ENCODE assay signal across 9 mouse cellular contexts in the genomic region with DNA sequence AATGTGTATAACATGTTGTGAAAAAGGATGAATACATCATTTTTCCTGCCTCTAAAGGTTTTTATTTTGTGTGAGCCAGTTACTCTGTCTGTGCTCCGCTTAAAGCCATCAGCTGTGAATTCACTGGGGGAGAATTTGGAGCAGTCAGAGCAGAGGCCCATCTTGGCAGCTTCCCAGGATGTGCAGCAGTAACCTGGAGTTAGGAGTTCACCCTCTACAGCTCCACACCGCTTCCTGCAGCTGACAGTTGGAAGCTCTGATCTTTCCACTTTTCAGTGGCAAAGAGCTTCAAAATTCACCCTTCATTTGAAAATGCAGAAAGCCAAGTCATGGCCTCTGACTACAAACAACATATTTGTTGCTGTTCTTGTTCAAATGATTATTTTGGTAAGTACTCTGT.
DNase-seq lines count a peak whose midpoint lies in the region; ATAC-seq and TF ChIP-seq lines count a peak whose summit lies in the region.
"Had no signal": no experiment of that assay in that cellular context is flagged by ENCODE, and none has a peak within 500 bp of the region (broad histone marks: within the 10 kb centered on the region; RNA-seq: fewer than 3 reads in every experiment).

No protein-coding gene starts in this region.

- no peak overlapping the region for H3K4me3 ChIP-seq in lung, embryonic 14.5 days (ENCODE audit: low read depth, low read length)
- H3K4me3 ChIP-seq in lung, adult 2 months (replicated peaks; ENCODE audit: extremely low read depth, low read depth, low read length): no peak overlapping the region
- no peak overlapping the region for H3K4me3 ChIP-seq in lung, postnatal 0 days (ENCODE audit: low read depth, low read length)
- no peak overlapping the region for H3K4me3 ChIP-seq in hindbrain, embryonic 13.5 days
- H3K4me3 ChIP-seq: limb, embryonic 15.5 days had no signal

- no peak for TF ChIP-seq CTCF in lung, embryonic 14.5 days (IDR thresholded peaks at IDR 0.05; ENCODE audit: low read depth)
- TF ChIP-seq CTCF in lung, adult 2 months (IDR thresholded peaks at IDR 0.05; ENCODE audit: insufficient read depth, low read length): no peak
- peak; percentile 26; the same call in 1 of the 2 replicates for TF ChIP-seq CTCF in lung, postnatal 0 days (IDR thresholded peaks at IDR 0.05)

- TF ChIP-seq POLR2A in lung, adult 2 months (IDR thresholded peaks at IDR 0.05; ENCODE audit: borderline replicate concordance, extremely low read depth, low read depth, low read length): no peak

- peaks cover 27% of the 10 kb centered on the region for H3K4me1 ChIP-seq in lung, embryonic 14.5 days (ENCODE audit: insufficient read depth)
- peaks cover 3% of the 10 kb centered on the region; the same call in 1 of the 2 replicates for H3K4me1 ChIP-seq in lung, adult 2 months (ENCODE audit: control insufficient read depth, insufficient read depth, low read length)
- H3K4me1 ChIP-seq in lung, postnatal 0 days (ENCODE audit: insufficient read depth, low read depth, low read length): peaks cover 13% of the 10 kb centered on the region; the same call in 1 of the 2 replicates
- H3K4me1 ChIP-seq in hindbrain, embryonic 13.5 days (replicated peaks): peaks cover 21% of the 10 kb centered on the region

- TF ChIP-seq EP300 in lung, postnatal 0 days (IDR thresholded peaks at IDR 0.05): no peak

- ATAC-seq in lung, embryonic 14.5 days (ENCODE audit: insufficient read depth): peak; percentile 35; the same call in 1 of the 2 replicates
- ATAC-seq in lung, postnatal 0 days: no peak
- no peak for ATAC-seq in hindbrain, embryonic 13.5 days (ENCODE audit: low FRiP score)

- no peaks in the 10 kb centered on the region for H3K36me3 ChIP-seq in lung, embryonic 14.5 days (ENCODE audit: insufficient read depth)
- no peaks in the 10 kb centered on the region for H3K36me3 ChIP-seq in lung, postnatal 0 days (ENCODE audit: insufficient read depth, low read length)
- no peaks in the 10 kb centered on the region for H3K36me3 ChIP-seq in hindbrain, embryonic 13.5 days
- H3K36me3 ChIP-seq: limb, embryonic 15.5 days had no signal

- H3K4me2 ChIP-seq in lung, embryonic 14.5 days: no peak overlapping the region
- no peak overlapping the region for H3K4me2 ChIP-seq in lung, postnatal 0 days (replicated peaks; ENCODE audit: low read depth, low read length)
- no peak overlapping the region for H3K4me2 ChIP-seq in hindbrain, embryonic 13.5 days
- H3K4me2 ChIP-seq: limb, embryonic 15.5 days had no signal

- H3K9me3 ChIP-seq in lung, embryonic 14.5 days (ENCODE audit: low read depth, low read length): no peaks in the 10 kb centered on the region
- H3K9me3 ChIP-seq in lung, postnatal 0 days (ENCODE audit: low read length): no peaks in the 10 kb centered on the region
- no peaks in the 10 kb centered on the region for H3K9me3 ChIP-seq in hindbrain, embryonic 13.5 days
- H3K9me3 ChIP-seq: limb, embryonic 15.5 days had no signal

- DNase-seq in lung, embryonic 14.5 days: peak; percentile 79
- DNase-seq in lung, adult 2 months: no peak
- peak; percentile 47 for DNase-seq in cerebellum, adult 11-12 months
- peak; percentile 17 to 48 for DNase-seq in heart, adult 9 months (ENCODE audit: low spot score in 2 of 2)
- DNase-seq in lung, postnatal 0 days (ENCODE audit: low spot score): no peak
- no peak for DNase-seq in spleen, adult 12 weeks (ENCODE audit: low spot score)
- DNase-seq in embryo, embryonic 10.5 days (ENCODE audit: low spot score): no peak

- H3K27me3 ChIP-seq in lung, embryonic 14.5 days (ENCODE audit: insufficient read depth, low read length): no peaks in the 10 kb centered on the region
- no peaks in the 10 kb centered on the region for H3K27me3 ChIP-seq in lung, postnatal 0 days (replicated peaks; ENCODE audit: insufficient read depth, low read length)
- H3K27me3 ChIP-seq in hindbrain, embryonic 13.5 days: no peaks in the 10 kb centered on the region
- H3K27me3 ChIP-seq: limb, embryonic 15.5 days had no signal

- no peak overlapping the region for H3K9ac ChIP-seq in lung, embryonic 14.5 days
- H3K9ac ChIP-seq in lung, postnatal 0 days (replicated peaks; ENCODE audit: low read depth): no peak overlapping the region
- H3K9ac ChIP-seq in hindbrain, embryonic 13.5 days: no peak overlapping the region
- H3K9ac ChIP-seq: limb, embryonic 15.5 days had no signal

- H3K27ac ChIP-seq in lung, embryonic 14.5 days (ENCODE audit: low read depth): peak overlapping the region; percentile 54; the same call in 1 of the 2 replicates
- H3K27ac ChIP-seq in lung, postnatal 0 days (ENCODE audit: low read length): no peak overlapping the region
- no peak overlapping the region for H3K27ac ChIP-seq in hindbrain, embryonic 13.5 days
- H3K27ac ChIP-seq: limb, embryonic 15.5 days had no signal

- WGBS in lung, embryonic 14.5 days: 27% methylated on average over 2 of the region's 2 CpGs
- 52% methylated on average over 2 of the region's 2 CpGs for WGBS in lung, adult 2 months
- WGBS in lung, postnatal 0 days: 28% methylated on average over 2 of the region's 2 CpGs
- 43% methylated on average over 2 of the region's 2 CpGs for WGBS in hindbrain, embryonic 13.5 days

Comparison
In these comparisons a context has a peak if more than half of its experiments do, and no peak if none do; other contexts are left out.
1. DNase-seq: peak in lung, embryonic 14.5 days (single experiment), cerebellum, adult 11-12 months (single experiment) and heart, adult 9 months (2 of 2); none in lung, adult 2 months (single experiment), lung, postnatal 0 days (single experiment), spleen, adult 12 weeks (single experiment) and embryo, embryonic 10.5 days (single experiment).